Mouse (Mus musculus): ENCODE measurements around the gene Fam193b.

Gene Fam193b

GRCm38 (mm10) chr13:55527834-55528772 is 42.8 kb downstream of the Fam193b start:
- no peak for DNase-seq (ENCODE audit: low read depth, low spot score)

- DNase-seq (ENCODE audit: low read depth, low spot score): no peak
Measured at GRCm38 (mm10) chr13:55527212-55527611, 43.7 kb downstream of the Fam193b start.

- no peak for DNase-seq (ENCODE audit: low read depth, low spot score)
Measured at GRCm38 (mm10) chr13:55525733-55526553, 45.0 kb downstream of the Fam193b start.

GRCm38 (mm10) chr13:55523951-55524600 is 46.8 kb downstream of the Fam193b start:
- no peak for DNase-seq (ENCODE audit: low read depth, low spot score)

GRCm38 (mm10) chr13:55523278-55523677 is 47.6 kb downstream of the Fam193b start:
- no peak for DNase-seq (ENCODE audit: low read depth, low spot score)

GRCm38 (mm10) chr13:55522730-55523129 is 48.2 kb downstream of the Fam193b start:
- DNase-seq (ENCODE audit: low read depth, low spot score): no peak

- no peak for DNase-seq (ENCODE audit: low read depth, low spot score)
Measured at GRCm38 (mm10) chr13:55519606-55520005, 51.3 kb downstream of the Fam193b start.

- DNase-seq (ENCODE audit: low read depth, low spot score): peak; percentile 63
Measured at GRCm38 (mm10) chr13:55516955-55517354, 54.0 kb downstream of the Fam193b start.

GRCm38 (mm10) chr13:55513828-55514227 is 57.1 kb downstream of the Fam193b start:
- DNase-seq (ENCODE audit: low read depth, low spot score): no peak

GRCm38 (mm10) chr13:55513111-55513748 is 57.7 kb downstream of the Fam193b start, which contains the start of gene Pdlim7:
TSS of gene Pdlim7 (minus strand) at chr13:55513676.
- peak; percentile 54 for DNase-seq (ENCODE audit: low read depth, low spot score)

- no peak for DNase-seq (ENCODE audit: low read depth, low spot score)
Measured at GRCm38 (mm10) chr13:55512379-55513031, 58.4 kb downstream of the Fam193b start.

GRCm38 (mm10) chr13:55511492-55511861 is 59.4 kb downstream of the Fam193b start:
- DNase-seq (ENCODE audit: low read depth, low spot score): no peak

- DNase-seq (ENCODE audit: low read depth, low spot score): no peak
Measured at GRCm38 (mm10) chr13:55510668-55511491, 60.0 kb downstream of the Fam193b start.

GRCm38 (mm10) chr13:55510332-55510667 is 60.6 kb downstream of the Fam193b start:
- no peak for DNase-seq (ENCODE audit: low read depth, low spot score)

GRCm38 (mm10) chr13:55508531-55508930 is 62.4 kb downstream of the Fam193b start:
- no peak for DNase-seq (ENCODE audit: low read depth, low spot score)

GRCm38 (mm10) chr13:55507877-55508276 is 63.0 kb downstream of the Fam193b start:
- DNase-seq (ENCODE audit: low read depth, low spot score): no peak

GRCm38 (mm10) chr13:55506697-55507096 is 64.2 kb downstream of the Fam193b start:
- DNase-seq (ENCODE audit: low read depth, low spot score): no peak

- no peak for DNase-seq (ENCODE audit: low read depth, low spot score)
Measured at GRCm38 (mm10) chr13:55505810-55506209, 65.1 kb downstream of the Fam193b start.

GRCm38 (mm10) chr13:55504390-55504789 is 66.5 kb downstream of the Fam193b start:
- DNase-seq (ENCODE audit: low read depth, low spot score): no peak

- no peak for DNase-seq (ENCODE audit: low read depth, low spot score)
Measured at GRCm38 (mm10) chr13:55502405-55502804, 68.5 kb downstream of the Fam193b start.

Measured in brain, embryonic 18.5 days (tissue).